ENCODE assay signal across 10 mouse cellular contexts in the genomic region with DNA sequence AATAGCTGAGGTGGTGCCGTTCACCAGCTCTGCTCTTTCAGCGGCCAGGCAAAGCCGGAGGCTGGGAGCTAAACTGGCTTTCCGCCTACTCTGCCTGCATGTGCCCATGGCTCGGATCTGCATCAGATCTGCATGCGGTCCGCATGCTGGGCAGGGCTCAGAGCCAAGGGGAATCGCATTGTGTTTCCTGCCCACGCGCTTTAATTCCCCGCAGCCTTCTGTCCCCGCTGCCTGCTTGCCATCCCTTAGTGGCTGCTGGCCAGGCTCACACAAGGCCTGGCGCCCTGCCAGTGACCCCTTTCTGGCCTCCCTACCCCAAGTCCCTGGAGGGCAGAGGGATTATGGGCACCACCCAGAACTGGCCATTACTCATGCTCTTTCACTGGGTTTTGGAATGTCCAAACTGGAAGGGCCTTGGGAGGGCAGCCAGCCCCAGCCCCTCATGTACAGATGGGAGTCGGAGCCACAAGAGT. TPM values are rescaled to one million over a fixed set of nuclear protein-coding genes. Genes with fewer than 3 reads are reported as not detected.
DNase-seq lines count a peak whose midpoint lies in the region; ATAC-seq and TF ChIP-seq lines count a peak whose summit lies in the region.
"Had no signal": no experiment of that assay in that cellular context is flagged by ENCODE, and none has a peak within 500 bp of the region (broad histone marks: within the 10 kb centered on the region; RNA-seq: fewer than 3 reads in every experiment).

No protein-coding gene starts in this region.

- H3K4me1 ChIP-seq in forebrain, embryonic 16.5 days (replicated peaks; ENCODE audit: control insufficient read depth, insufficient read depth, low read length): peaks cover 16% of the 10 kb centered on the region
- H3K4me1 ChIP-seq in heart, postnatal 0 days (ENCODE audit: control insufficient read depth, insufficient read depth): peaks cover 28% of the 10 kb centered on the region
- peaks cover 3% of the 10 kb centered on the region; the same call in 1 of the 2 replicates for H3K4me1 ChIP-seq in midbrain, embryonic 14.5 days (ENCODE audit: control insufficient read depth, insufficient read depth, low read length)

- TF ChIP-seq EP300 in heart, postnatal 0 days (IDR thresholded peaks at IDR 0.05; ENCODE audit: low read depth): no peak

- WGBS in forebrain, embryonic 16.5 days: 17% methylated on average over 14 of the region's 14 CpGs
- WGBS in heart, postnatal 0 days: 19% methylated on average over 14 of the region's 14 CpGs
- WGBS in midbrain, embryonic 14.5 days: 46% methylated on average over 14 of the region's 14 CpGs

- H3K27me3 ChIP-seq in forebrain, embryonic 16.5 days (replicated peaks; ENCODE audit: control insufficient read depth, insufficient read depth, low read length): no peaks in the 10 kb centered on the region
- no peaks in the 10 kb centered on the region for H3K27me3 ChIP-seq in heart, postnatal 0 days (ENCODE audit: control insufficient read depth, insufficient read depth, low read length)
- no peaks in the 10 kb centered on the region for H3K27me3 ChIP-seq in midbrain, embryonic 14.5 days (ENCODE audit: control insufficient read depth, insufficient read depth, low read length)

- no peaks in the 10 kb centered on the region for H3K9me3 ChIP-seq in forebrain, embryonic 16.5 days (ENCODE audit: control insufficient read depth, low read length)
- no peaks in the 10 kb centered on the region for H3K9me3 ChIP-seq in heart, postnatal 0 days (replicated peaks; ENCODE audit: control insufficient read depth, low read length)
- H3K9me3 ChIP-seq in midbrain, embryonic 14.5 days (ENCODE audit: control insufficient read depth, low read length): no peaks in the 10 kb centered on the region

- peak; percentile 96 for DNase-seq in 3134 (ENCODE audit: extremely low read depth, insufficient read length, low spot score)
- peak; percentile 92 for DNase-seq in adrenal gland, adult 8-10 months
- peak; percentile 31 for DNase-seq in heart, postnatal 0 days (ENCODE audit: low spot score)
- peak; percentile 91 to 94 for DNase-seq in layer of hippocampus, adult 8-10 months (ENCODE audit: low spot score in 2 of 2)
- peak; percentile 83 for DNase-seq in midbrain, embryonic 14.5 days
- DNase-seq in urinary bladder, postnatal 36 days (ENCODE audit: low spot score in 2 of 2): peak; percentile 29 to 61

- H3K36me3 ChIP-seq in forebrain, embryonic 16.5 days (ENCODE audit: control insufficient read depth, insufficient read depth): peaks cover 9% of the 10 kb centered on the region; the same call in 1 of the 2 replicates
- H3K36me3 ChIP-seq in heart, postnatal 0 days (replicated peaks; ENCODE audit: control insufficient read depth, insufficient read depth, low read length): peaks cover 41% of the 10 kb centered on the region
- peaks cover 49% of the 10 kb centered on the region for H3K36me3 ChIP-seq in midbrain, embryonic 14.5 days (ENCODE audit: control insufficient read depth, insufficient read depth, low read length)

- no peak overlapping the region for H3K4me2 ChIP-seq in forebrain, embryonic 16.5 days (ENCODE audit: low read length)
- no peak overlapping the region for H3K4me2 ChIP-seq in heart, postnatal 0 days (ENCODE audit: low read depth, low read length)
- no peak overlapping the region for H3K4me2 ChIP-seq in midbrain, embryonic 14.5 days (ENCODE audit: low read length)

- no peak overlapping the region for H3K9ac ChIP-seq in forebrain, embryonic 16.5 days (replicated peaks; ENCODE audit: low read depth, low read length)
- no peak overlapping the region for H3K9ac ChIP-seq in heart, postnatal 0 days (replicated peaks; ENCODE audit: low read depth, low read length)
- no peak overlapping the region for H3K9ac ChIP-seq in midbrain, embryonic 14.5 days (replicated peaks; ENCODE audit: low read length)

- H3K27ac ChIP-seq in forebrain, embryonic 16.5 days (ENCODE audit: low read length): peak overlapping the region; percentile 0; the same call in 1 of the 2 replicates
- no peak overlapping the region for H3K27ac ChIP-seq in heart, postnatal 0 days (ENCODE audit: low read depth)
- peak overlapping the region; percentile 6; the same call in 1 of the 2 replicates for H3K27ac ChIP-seq in midbrain, embryonic 14.5 days (replicated peaks; ENCODE audit: low read depth, low read length)
- H3K27ac ChIP-seq: kidney, postnatal 0 days had no signal

- no peak overlapping the region for H3K4me3 ChIP-seq in forebrain, embryonic 16.5 days (replicated peaks; ENCODE audit: low read length)
- no peak overlapping the region for H3K4me3 ChIP-seq in heart, postnatal 0 days (ENCODE audit: low read depth, low read length)
- no peak overlapping the region for H3K4me3 ChIP-seq in midbrain, embryonic 14.5 days (replicated peaks; ENCODE audit: low read depth, low read length)

- no peak for TF ChIP-seq CTCF in heart, postnatal 0 days (IDR thresholded peaks at IDR 0.05; ENCODE audit: low read depth)

- peak; percentile 82 for ATAC-seq in forebrain, embryonic 16.5 days
- ATAC-seq in heart, postnatal 0 days (ENCODE audit: insufficient read depth, low read depth): peak; percentile 25
- peak; percentile 63 for ATAC-seq in midbrain, embryonic 14.5 days (ENCODE audit: low FRiP score, low TSS enrichment)
- ATAC-seq in granulocyte monocyte progenitor cell, adult 5-6 weeks (replicated peaks; ENCODE audit: poor library complexity, severe bottlenecking): no peak

RNA-seq across cellular contexts. Expression of a gene that starts 39.7 kb away (rescaled TPM):
- 100 to 1,000 TPM; 122 to 250 (median 176) TPM for total RNA-seq in adrenal gland, adult 8-10 months (2022)
- polyA plus RNA-seq in forebrain, embryonic 16.5 days (2015; fragmentation: Nextera tagmentation; extraction: Ambion mirVana): 403 and 441 TPM in 2 replicates
- 318 and 358 TPM in 2 replicates for total RNA-seq in heart, postnatal 0 days (2014; rRNA removed; ENCODE audit: low replicate concordance)
- 210 and 229 TPM in 2 replicates for polyA plus RNA-seq in heart, postnatal 0 days (2015; fragmentation: Nextera tagmentation; extraction: Ambion mirVana)
- total RNA-seq in layer of hippocampus, adult 8-10 months (2022): 10 to 100 TPM; 73.6 to 88.0 (median 81.8) TPM
- polyA plus RNA-seq in midbrain, embryonic 14.5 days (2014; fragmentation: Nextera tagmentation; extraction: Ambion mirVana): 94.4 and 154 TPM in 2 replicates
- 10.6 and 17.0 TPM in 2 replicates for total RNA-seq in granulocyte monocyte progenitor cell, adult 5-6 weeks (2014; fragmentation: Nextera tagmentation)
- total RNA-seq in granulocyte monocyte progenitor cell, adult 5-6 weeks (2017): 19.6 and 24.4 TPM in 2 replicates

RNA-seq across cellular contexts. Expression of a gene that starts 41.0 kb away (rescaled TPM):
- 100 to 1,000 TPM; 121 to 175 (median 150) TPM for total RNA-seq in adrenal gland, adult 8-10 months (2022)
- 42.7 and 49.7 TPM in 2 replicates for polyA plus RNA-seq in forebrain, embryonic 16.5 days (2015; fragmentation: Nextera tagmentation; extraction: Ambion mirVana)
- total RNA-seq in heart, postnatal 0 days (2014; rRNA removed; ENCODE audit: low replicate concordance): 45.3 and 80.0 TPM in 2 replicates
- 19.1 and 20.0 TPM in 2 replicates for polyA plus RNA-seq in heart, postnatal 0 days (2015; fragmentation: Nextera tagmentation; extraction: Ambion mirVana)
- total RNA-seq in layer of hippocampus, adult 8-10 months (2022): 10 to 100 TPM in 2 of 4 experiments, 1 to 10 TPM in 2; 7.0 to 14.1 (median 11.5) TPM
- polyA plus RNA-seq in midbrain, embryonic 14.5 days (2014; fragmentation: Nextera tagmentation; extraction: Ambion mirVana): 42.5 and 46.5 TPM in 2 replicates
- 44.7 and 55.4 TPM in 2 replicates for total RNA-seq in granulocyte monocyte progenitor cell, adult 5-6 weeks (2014; fragmentation: Nextera tagmentation)
- 20.6 and 32.3 TPM in 2 replicates for total RNA-seq in granulocyte monocyte progenitor cell, adult 5-6 weeks (2017)

RNA-seq across cellular contexts. Expression of a gene that starts 53.1 kb away (rescaled TPM):
- total RNA-seq in adrenal gland, adult 8-10 months (2022): under 1 TPM in 3 of 4 experiments, not detected in 1; 0.28 to 0.31 (median 0.30) TPM
- not detected in 2 replicates for polyA plus RNA-seq in forebrain, embryonic 16.5 days (2015; fragmentation: Nextera tagmentation; extraction: Ambion mirVana)
- total RNA-seq in heart, postnatal 0 days (2014; rRNA removed; ENCODE audit: low replicate concordance): not detected in 2 replicates
- not detected in 2 replicates for polyA plus RNA-seq in heart, postnatal 0 days (2015; fragmentation: Nextera tagmentation; extraction: Ambion mirVana)
- 1 to 10 TPM in 1 of 4 experiments, under 1 TPM in 1, not detected in 2; 0.81 to 1.0 TPM for total RNA-seq in layer of hippocampus, adult 8-10 months (2022)
- polyA plus RNA-seq in midbrain, embryonic 14.5 days (2014; fragmentation: Nextera tagmentation; extraction: Ambion mirVana): not detected in 2 replicates
- 0.73 TPM in 1 of 2 replicates, not detected in the other for total RNA-seq in granulocyte monocyte progenitor cell, adult 5-6 weeks (2014; fragmentation: Nextera tagmentation)
- 0.65 and 2.1 TPM in 2 replicates for total RNA-seq in granulocyte monocyte progenitor cell, adult 5-6 weeks (2017)
- polyA plus RNA-seq: testis, adult 2 months had no signal

RNA-seq across cellular contexts. Expression of a gene that starts 53.8 kb away (rescaled TPM):
- 10 to 100 TPM; 51.2 to 58.9 (median 52.1) TPM for total RNA-seq in adrenal gland, adult 8-10 months (2022)
- polyA plus RNA-seq in forebrain, embryonic 16.5 days (2015; fragmentation: Nextera tagmentation; extraction: Ambion mirVana): 60.4 and 64.2 TPM in 2 replicates
- total RNA-seq in heart, postnatal 0 days (2014; rRNA removed; ENCODE audit: low replicate concordance): 3.4 TPM in 1 of 2 replicates, not detected in the other
- 23.3 TPM in 2 replicates for polyA plus RNA-seq in heart, postnatal 0 days (2015; fragmentation: Nextera tagmentation; extraction: Ambion mirVana)
- total RNA-seq in layer of hippocampus, adult 8-10 months (2022): 10 to 100 TPM; 34.4 to 41.8 (median 37.7) TPM
- 61.0 and 70.8 TPM in 2 replicates for polyA plus RNA-seq in midbrain, embryonic 14.5 days (2014; fragmentation: Nextera tagmentation; extraction: Ambion mirVana)
- total RNA-seq in granulocyte monocyte progenitor cell, adult 5-6 weeks (2014; fragmentation: Nextera tagmentation): 34.4 and 60.8 TPM in 2 replicates
- 20.1 and 30.7 TPM in 2 replicates for total RNA-seq in granulocyte monocyte progenitor cell, adult 5-6 weeks (2017)

Comparison
In these comparisons a context has a peak if more than half of its experiments do, and no peak if none do; other contexts are left out.
1. DNase-seq: peak in every context shown above with its lines; median percentile 96 in 3134; 92 in layer of hippocampus, adult 8-10 months; 92 in adrenal gland, adult 8-10 months; 83 in midbrain, embryonic 14.5 days; 45 in urinary bladder, postnatal 36 days; 31 in heart, postnatal 0 days.